Mouse (Mus musculus) stomach, embryonic 14.5 days (tissue): ENCODE measurements around the gene Ccs. TPM values are rescaled to one million over a fixed set of nuclear protein-coding genes. Genes with fewer than 3 reads are reported as not detected.
A peak's percentile ranks its signal among the peaks of the same experiment; 100 is the strongest.
"Not testable (repeated sequence)": the region's sequence is repeated elsewhere in the genome, so short reads cannot be mapped to it uniquely, and the experiment has no call there.

Experiments
- ATAC-seq: fragments of 200-750 bp; cut with Nextera tagmentation; 2 replicates; pipeline ENCODE4 v1.8.0; 2017; ENCODE audit warnings: low read depth, moderate TSS enrichment; ENCODE audit not compliant: insufficient number of reproducible peaks, insufficient read depth, low FRiP score
- H3K27ac ChIP-seq: fragments of 300-500 bp; sonication (generic); 2 replicates; pipeline ENCODE4 v1.5.1; 2014; ENCODE audit warnings: mild to moderate bottlenecking, low read length, moderate library complexity, mixed read lengths
- H3K27me3 ChIP-seq: fragments of 300-500 bp; sonication (generic); 2 replicates; pipeline ENCODE4 v1.6.1; 2014; ENCODE audit warnings: low read length, control low read depth, mixed read lengths; ENCODE audit not compliant: control insufficient read depth, insufficient read depth
- H3K36me3 ChIP-seq: fragments of 300-500 bp; sonication (generic); 2 replicates; pipeline ENCODE4 v1.6.1; 2014; ENCODE audit warnings: mild to moderate bottlenecking, control low read depth, low read length, moderate library complexity, mixed read lengths; ENCODE audit not compliant: control insufficient read depth, insufficient read depth
- H3K4me1 ChIP-seq: fragments of 300-500 bp; sonication (generic); 2 replicates; pipeline ENCODE4 v1.6.1; 2014; ENCODE audit warnings: low read length, control low read depth, mixed read lengths; ENCODE audit not compliant: control insufficient read depth, insufficient read depth
- H3K4me2 ChIP-seq: fragments of 300-500 bp; sonication (generic); replicated peaks from 2 replicates; pipeline ENCODE4 v1.6.1; 2014; ENCODE audit warnings: low read depth, low read length, control low read depth
- H3K4me3 ChIP-seq: fragments of 300-500 bp; sonication (generic); 2 replicates; pipeline ENCODE4 v1.5.1; 2014; ENCODE audit warnings: low read depth, low read length, control low read depth
- H3K9ac ChIP-seq: fragments of 300-500 bp; sonication (generic); replicated peaks from 2 replicates; pipeline ENCODE4 v1.6.1; 2014; ENCODE audit warnings: low read depth, mild to moderate bottlenecking, control low read depth, low read length, moderate library complexity, mixed read lengths
- H3K9me3 ChIP-seq: fragments of 300-500 bp; sonication (generic); 2 replicates; pipeline ENCODE4 v1.6.1; 2016; ENCODE audit warnings: low read depth, low read length, control low read depth; ENCODE audit not compliant: control insufficient read depth
- WGBS: fragments of 180-500 bp; shearing (Covaris S2); extraction: QIAGEN DNeasy Blood & Tissue Kit; methylation state at CpG from one replicate; pipeline ENCODE4 v1.1.7; 2014; 5-methylcytosine and 5-hydroxymethylcytosine counted together
- polyA plus RNA-seq: library from polyadenylated mRNA; unstranded; fragments of >200 nt; fragmentation: Nextera tagmentation; extraction: Ambion mirVana; gene quantifications from 2 replicates; pipeline ENCODE4 v1.2.1, GENCODE M21; 2014

The Ccs gene
- polyA plus RNA-seq = 55.4 and 55.8 TPM in 2 replicates

DNA sequence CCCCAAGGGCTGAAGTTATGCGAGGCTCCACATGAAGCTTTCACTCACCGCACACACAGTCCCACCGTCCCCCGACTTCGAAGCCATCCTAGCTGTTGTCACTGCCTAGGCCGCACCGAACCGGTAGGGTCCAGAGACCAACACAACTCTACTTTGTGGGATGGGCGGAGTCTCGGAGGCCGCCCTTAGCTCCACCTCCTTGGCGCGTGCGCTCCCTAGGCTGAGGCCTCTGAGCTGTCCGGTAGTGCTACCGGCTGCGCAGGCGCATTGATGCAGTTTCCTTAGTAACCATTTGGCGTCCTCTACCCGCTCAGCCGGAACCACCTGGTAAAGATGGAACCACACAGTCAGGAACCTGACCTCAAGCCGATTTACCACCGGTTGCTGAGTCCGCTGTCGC, at the start of gene Ccs, which contains the start of gene Ccdc87:
Ccs (minus strand) TSS at position 184 of the 400 bp plus-strand sequence.
Ccdc87 (plus strand) TSS at position 218 of the 400 bp plus-strand sequence.
- H3K27me3 ChIP-seq = peaks cover 8% of the 10 kb centered on the region; the same call in 1 of the 2 replicates
- H3K36me3 ChIP-seq = no peaks in the 10 kb centered on the region
- peak within 1 kb of the TSS; percentile 78 for H3K4me2 ChIP-seq
- under 1% methylated on average over 25 of the region's 25 CpGs for WGBS
- peak within 1 kb of the TSS; percentile 54 for H3K9ac ChIP-seq
- peak; percentile 99 for ATAC-seq
- H3K9me3 ChIP-seq = no peaks in the 10 kb centered on the region
- peak within 1 kb of the TSS; percentile 55 for H3K4me3 ChIP-seq
- 0 out of 2 replicates have a peak, but pooled peaks cover 13% of the 10 kb centered on the region for H3K4me1 ChIP-seq
- no peak within 1 kb of the TSS for H3K27ac ChIP-seq

DNA sequence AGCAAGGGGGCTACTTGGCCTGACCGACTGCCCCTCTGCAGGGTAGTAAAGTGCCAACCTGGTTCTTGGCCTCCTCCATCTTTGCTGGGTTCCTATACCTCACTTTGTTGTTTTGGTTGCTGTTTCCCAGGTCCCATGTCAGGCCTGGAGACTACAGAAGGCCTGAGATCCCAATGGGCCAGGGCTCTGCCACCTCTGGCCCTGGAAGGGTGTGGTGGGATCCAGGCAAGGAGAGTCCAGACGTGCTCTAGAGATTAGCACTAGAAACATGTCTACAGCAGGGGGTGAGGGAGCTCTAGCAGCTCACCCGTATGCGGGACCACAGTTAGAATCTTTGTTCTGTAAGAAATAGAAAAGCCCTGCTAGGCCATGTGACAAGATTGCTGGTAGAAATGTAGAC, 44.8 kb upstream of the Ccs start:
- H3K4me3 ChIP-seq = no peak overlapping the region
- H3K9me3 ChIP-seq = no peaks in the 10 kb centered on the region
- H3K4me2 ChIP-seq = no peak overlapping the region
- H3K9ac ChIP-seq = no peak overlapping the region
- no peak for ATAC-seq
- 0 out of 2 replicates have a peak, but pooled peaks cover 5% of the 10 kb centered on the region for H3K4me1 ChIP-seq
- H3K27ac ChIP-seq = no peak overlapping the region
- H3K36me3 ChIP-seq = no peaks in the 10 kb centered on the region; the same call in 1 of the 2 replicates
- WGBS = 78% methylated on average over 4 of the region's 4 CpGs
- no peaks in the 10 kb centered on the region for H3K27me3 ChIP-seq

- Histone ChIP-seq H3K9me3 (no peaks in the 10 kb centered on the region), H3K27ac (no peak overlapping the region), H3K4me2 (peak overlapping the region; percentile 89), H3K4me1 (0 out of 2 replicates have a peak, but pooled peaks cover 7% of the 10 kb centered on the region), H3K36me3 (no peaks in the 10 kb centered on the region; the same call in 1 of the 2 replicates), H3K27me3 (no peaks in the 10 kb centered on the region), H3K4me3 (peak overlapping the region; percentile 95), H3K9ac (peak overlapping the region; percentile 64; the same call in 1 of the 2 replicates)
- whole genome bisulfite sequencing = 59% methylated on average over 10 of the region's 10 CpGs
- no peak for ATAC-seq
These were observed 40.2 kb upstream of the Ccs start for GRCm38 (mm10) chr19:4879324-4879703.

DNA sequence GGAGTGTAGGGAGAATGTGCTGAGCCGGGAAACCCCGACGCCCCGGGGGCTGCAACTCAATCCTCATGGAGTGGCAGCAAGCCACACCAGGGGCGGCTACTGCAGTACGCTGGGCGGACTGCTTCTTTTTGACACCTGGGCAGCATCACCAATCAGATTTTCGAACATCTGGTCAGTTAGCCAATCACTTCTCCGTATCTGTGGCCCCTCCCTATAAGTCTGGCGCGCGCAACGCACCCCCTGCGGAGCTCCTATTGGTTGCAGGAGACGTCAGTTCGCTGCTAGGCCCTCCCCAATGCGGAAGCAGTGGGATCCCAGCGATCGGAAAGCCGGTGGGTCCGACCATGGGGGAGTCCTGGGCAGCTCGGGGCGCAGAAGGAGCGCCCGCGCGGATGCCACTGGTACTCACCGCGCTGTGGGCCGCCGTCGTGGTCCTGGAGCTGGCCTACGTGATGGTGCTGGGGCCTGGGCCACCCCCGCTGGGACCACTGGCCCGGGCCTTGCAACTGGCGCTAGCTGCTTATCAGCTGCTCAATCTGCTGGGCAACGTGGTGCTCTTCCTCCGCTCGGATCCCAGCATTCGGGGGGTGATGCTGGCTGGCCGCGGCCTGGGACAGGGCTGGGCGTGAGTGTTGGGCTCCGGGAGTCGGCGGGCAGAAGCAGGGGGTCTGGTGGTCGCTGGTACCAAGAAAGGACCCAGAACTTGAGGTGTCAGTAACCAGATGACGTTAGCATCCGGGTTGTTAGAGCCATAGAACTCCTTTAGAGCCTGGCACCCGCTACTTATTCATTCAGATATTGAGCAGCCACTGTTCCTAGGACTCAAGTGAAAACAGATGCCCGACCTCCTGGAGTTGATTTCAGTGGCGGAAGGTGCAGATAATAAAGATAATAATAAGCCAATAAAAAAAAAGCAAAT, 39.5 kb upstream of the Ccs start, which contains the start of gene Zdhhc24:
Zdhhc24 (plus strand) TSS at position 264 of the 919 bp plus-strand sequence.
- Histone ChIP-seq H3K4me2 (peak within 1 kb of the TSS; percentile 89), H3K36me3 (no peaks in the 10 kb centered on the region; the same call in 1 of the 2 replicates), H3K9me3 (no peaks in the 10 kb centered on the region), H3K9ac (peak within 1 kb of the TSS; percentile 64), H3K27ac (peak within 1 kb of the TSS; percentile 39), H3K4me3 (peak within 1 kb of the TSS; percentile 95), H3K4me1 (0 out of 2 replicates have a peak, but pooled peaks cover 7% of the 10 kb centered on the region), H3K27me3 (no peaks in the 10 kb centered on the region)
- peak; percentile 97 for ATAC-seq
- 2% methylated on average over 52 of the region's 52 CpGs for WGBS

GRCm38 (mm10) chr19:4877785-4878184, 38.7 kb upstream of the Ccs start, which contains the start of gene Actn3:
Gene Actn3 (minus strand): TSS chr19:4877909.
- WGBS = 4% methylated on average over 17 of the region's 17 CpGs
- no peak for ATAC-seq

GRCm38 (mm10) chr19:4876755-4877154, 37.6 kb upstream of the Ccs start:
- Histone ChIP-seq H3K4me3 (no peak overlapping the region), H3K4me2 (no peak overlapping the region), H3K36me3 (no peaks in the 10 kb centered on the region), H3K27ac (no peak overlapping the region), H3K4me1 (0 out of 2 replicates have a peak, but pooled peaks cover 7% of the 10 kb centered on the region), H3K9me3 (no peaks in the 10 kb centered on the region), H3K9ac (no peak overlapping the region), H3K27me3 (no peaks in the 10 kb centered on the region)
- ATAC-seq = no peak
- WGBS = 69% methylated on average over 3 of the region's 3 CpGs

More at GRCm38 (mm10) chr19:4877785-4878184, 38.7 kb upstream of the Ccs start, which contains the start of gene Actn3:
- H3K36me3 ChIP-seq = no peaks in the 10 kb centered on the region; the same call in 1 of the 2 replicates
- peak within 1 kb of the TSS; percentile 95 for H3K4me3 ChIP-seq
- H3K27ac ChIP-seq = peak within 1 kb of the TSS; percentile 39
- H3K4me1 ChIP-seq = 0 out of 2 replicates have a peak, but pooled peaks cover 7% of the 10 kb centered on the region
- H3K9ac ChIP-seq = peak within 1 kb of the TSS; percentile 64
- no peaks in the 10 kb centered on the region for H3K27me3 ChIP-seq
- peak within 1 kb of the TSS; percentile 89 for H3K4me2 ChIP-seq
- no peaks in the 10 kb centered on the region for H3K9me3 ChIP-seq

- no peak overlapping the region for H3K9ac ChIP-seq
- ATAC-seq = no peak
- H3K27me3 ChIP-seq = no peaks in the 10 kb centered on the region
- H3K27ac ChIP-seq = no peak overlapping the region
- 60% methylated on average over 3 of the region's 4 CpGs for WGBS
- H3K36me3 ChIP-seq = no peaks in the 10 kb centered on the region
- no peak overlapping the region for H3K4me2 ChIP-seq
- 0 out of 2 replicates have a peak, but pooled peaks cover 7% of the 10 kb centered on the region for H3K4me1 ChIP-seq
- no peak overlapping the region for H3K4me3 ChIP-seq
- no peaks in the 10 kb centered on the region for H3K9me3 ChIP-seq
These were observed 37.1 kb upstream of the Ccs start for GRCm38 (mm10) chr19:4876241-4876640.

GRCm38 (mm10) chr19:4874613-4875012, 35.5 kb upstream of the Ccs start:
- not testable (repeated sequence) for ATAC-seq
- WGBS = 92% methylated on average over 1 of the region's 1 CpGs

More at GRCm38 (mm10) chr19:4874613-4875012, 35.5 kb upstream of the Ccs start:
- not testable (repeated sequence) for H3K4me2 ChIP-seq, H3K4me3 ChIP-seq, H3K27me3 ChIP-seq, H3K4me1 ChIP-seq, H3K27ac ChIP-seq, H3K9me3 ChIP-seq, H3K36me3 ChIP-seq, H3K9ac ChIP-seq
